In genomic region chr12:113185442-113186291, GRCm38 (mm10) we compare ENCODE assay signal across 8 mouse cellular contexts. TPM values are rescaled to one million over a fixed set of nuclear protein-coding genes. Genes with fewer than 3 reads are reported as not detected.
A peak's percentile ranks its signal among the peaks of the same experiment; 100 is the strongest.
DNase-seq lines count a peak whose midpoint lies in the region; ATAC-seq and TF ChIP-seq lines count a peak whose summit lies in the region.

Gene Tmem121, plus strand, starts transcription at chr12:113185930.

- peak within 1 kb of the TSS; percentile 59 for H3K4me2 ChIP-seq in hindbrain, embryonic 14.5 days (replicated peaks)
- H3K4me2 ChIP-seq in limb, embryonic 14.5 days (replicated peaks; ENCODE audit: low read depth, low read length, severe bottlenecking) = peak within 1 kb of the TSS; percentile 84

- H3K9ac ChIP-seq in hindbrain, embryonic 14.5 days = peak within 1 kb of the TSS; percentile 88
- H3K9ac ChIP-seq in limb, embryonic 14.5 days (ENCODE audit: low read depth, low read length, severe bottlenecking) = peak within 1 kb of the TSS; percentile 77

- no peaks in the 10 kb centered on the region for H3K27me3 ChIP-seq in kidney, adult 2 months (replicated peaks; ENCODE audit: control insufficient read depth, insufficient read depth, low read length)
- no peaks in the 10 kb centered on the region for H3K27me3 ChIP-seq in hindbrain, embryonic 14.5 days (ENCODE audit: control insufficient read depth, insufficient read depth, low read length)
- 0 out of 2 replicates have a peak, but pooled peaks cover 5% of the 10 kb centered on the region for H3K27me3 ChIP-seq in limb, embryonic 14.5 days (ENCODE audit: control insufficient read depth, insufficient read depth, low read length)

- ATAC-seq in hindbrain, embryonic 14.5 days (ENCODE audit: low FRiP score) = peak; percentile 70
- peak; percentile 74 for ATAC-seq in limb, embryonic 14.5 days (ENCODE audit: low FRiP score, low read depth)

- H3K4me1 ChIP-seq in kidney, adult 2 months (ENCODE audit: control insufficient read depth, insufficient read depth, low read length) = no peaks in the 10 kb centered on the region
- peaks cover 18% of the 10 kb centered on the region for H3K4me1 ChIP-seq in hindbrain, embryonic 14.5 days (replicated peaks; ENCODE audit: control insufficient read depth, insufficient read depth, low read length)
- peaks cover 19% of the 10 kb centered on the region for H3K4me1 ChIP-seq in limb, embryonic 14.5 days (ENCODE audit: control insufficient read depth, insufficient read depth, low read length)

- peak within 1 kb of the TSS; percentile 35; the same call in 1 of the 2 replicates for H3K4me3 ChIP-seq in kidney, adult 2 months (ENCODE audit: insufficient read depth, low read depth, low read length)
- H3K4me3 ChIP-seq in hindbrain, embryonic 14.5 days (replicated peaks; ENCODE audit: low read length) = peak within 1 kb of the TSS; percentile 75
- H3K4me3 ChIP-seq in limb, embryonic 14.5 days (replicated peaks; ENCODE audit: low read length) = peak within 1 kb of the TSS; percentile 65

- DNase-seq in kidney, adult 2 months = no peak
- no peak for DNase-seq in kidney, adult 11 months
- peak; percentile 27 for DNase-seq in MN1 (ENCODE audit: low spot score)
- DNase-seq in cerebellum, postnatal 25 days = peak; percentile 68 to 74
- DNase-seq in hindbrain, embryonic 14.5 days (ENCODE audit: low spot score) = peak; percentile 59
- peak; percentile 22 for DNase-seq in limb, embryonic 14.5 days (ENCODE audit: low spot score)
- peak; percentile 73 for DNase-seq in right cerebral cortex, postnatal 25 days
- no peak for DNase-seq in urinary bladder, postnatal 25 days (ENCODE audit: low spot score)

- 3% methylated on average over 63 of the region's 63 CpGs for WGBS in kidney, adult 2 months
- WGBS in hindbrain, embryonic 14.5 days = 2% methylated on average over 54 of the region's 63 CpGs
- WGBS in limb, embryonic 14.5 days = 3% methylated on average over 38 of the region's 63 CpGs

- no peaks in the 10 kb centered on the region for H3K36me3 ChIP-seq in kidney, adult 2 months (ENCODE audit: control insufficient read depth, insufficient read depth, low read length)
- H3K36me3 ChIP-seq in hindbrain, embryonic 14.5 days (replicated peaks; ENCODE audit: control insufficient read depth, insufficient read depth) = peaks cover 26% of the 10 kb centered on the region
- H3K36me3 ChIP-seq in limb, embryonic 14.5 days (ENCODE audit: control insufficient read depth, insufficient read depth, low read length) = peaks cover 24% of the 10 kb centered on the region

- H3K27ac ChIP-seq in kidney, adult 2 months (ENCODE audit: insufficient read depth, low read depth, low read length) = no peak within 1 kb of the TSS
- peak within 1 kb of the TSS; percentile 66; the same call in 1 of the 2 replicates for H3K27ac ChIP-seq in hindbrain, embryonic 14.5 days
- H3K27ac ChIP-seq in limb, embryonic 14.5 days (replicated peaks; ENCODE audit: low read depth, low read length) = no peak within 1 kb of the TSS

- no peak for TF ChIP-seq POLR2A in kidney, adult 2 months (IDR thresholded peaks at IDR 0.05; ENCODE audit: low read depth, low read length)
- TF ChIP-seq POLR2A in limb, embryonic 14.5 days (IDR thresholded peaks at IDR 0.05; ENCODE audit: borderline replicate concordance, extremely low read depth, insufficient read depth, insufficient read length) = no peak

- H3K9me3 ChIP-seq in hindbrain, embryonic 14.5 days (ENCODE audit: control insufficient read depth, low read length) = peaks cover 3% of the 10 kb centered on the region; the same call in 1 of the 2 replicates
- no peaks in the 10 kb centered on the region for H3K9me3 ChIP-seq in limb, embryonic 14.5 days (ENCODE audit: control insufficient read depth, low read length)

- TF ChIP-seq CTCF in kidney, adult 2 months (conservative IDR thresholded peaks at IDR 0.05; ENCODE audit: insufficient read depth, insufficient read length, low read depth, low read length) = no peak

RNA-seq across cellular contexts. Expression of gene Tmem121, which starts in this region (rescaled TPM):
- 0.27 and 0.41 TPM in 2 replicates for polyA plus RNA-seq in kidney, adult 2 months (2012; rRNA removed)
- polyA plus RNA-seq in hindbrain, embryonic 14.5 days (2014; fragmentation: Nextera tagmentation; extraction: Ambion mirVana) = 28.0 and 33.4 TPM in 2 replicates
- 29.6 and 43.4 TPM in 2 replicates for polyA plus RNA-seq in limb, embryonic 14.5 days (2012; rRNA removed)
- 10.1 and 12.3 TPM in 2 replicates for polyA plus RNA-seq in limb, embryonic 14.5 days (2014; fragmentation: Nextera tagmentation; extraction: Ambion mirVana)

Comparison
In these comparisons a context has a peak if more than half of its experiments do, and no peak if none do; other contexts are left out.
1. DNase-seq: peak in MN1 (single experiment), cerebellum, postnatal 25 days (2 of 2), hindbrain, embryonic 14.5 days (single experiment), limb, embryonic 14.5 days (single experiment) and right cerebral cortex, postnatal 25 days (single experiment); none in kidney, adult 2 months (single experiment), kidney, adult 11 months (single experiment) and urinary bladder, postnatal 25 days (single experiment).
2. Peak in every context shown above with its lines, with median percentiles within 50 percentile points of each other: H3K4me3 ChIP-seq.